Mouse (Mus musculus): Measurements from ENCODE around the gene Klhl8.

Klhl8 gene

GRCm38 (mm10) chr5:103846609-103847008 lies 64.5 kb downstream of the Klhl8 start:
- DNase-seq (ENCODE audit: low read depth, low spot score): no peak

- no peak for DNase-seq (ENCODE audit: low read depth, low spot score)
These were observed 64.9 kb downstream of the Klhl8 start for GRCm38 (mm10) chr5:103846154-103846551.

GRCm38 (mm10) chr5:103845418-103846153 lies 65.5 kb downstream of the Klhl8 start:
- DNase-seq (ENCODE audit: low read depth, low spot score): peak; percentile 19

- DNase-seq (ENCODE audit: low read depth, low spot score): peak; percentile 9
These were observed 67.1 kb downstream of the Klhl8 start for GRCm38 (mm10) chr5:103843938-103844337.

GRCm38 (mm10) chr5:103839265-103839626 lies 71.8 kb downstream of the Klhl8 start:
- DNase-seq (ENCODE audit: low read depth, low spot score): no peak

- DNase-seq (ENCODE audit: low read depth, low spot score): no peak
These were observed 72.4 kb downstream of the Klhl8 start for GRCm38 (mm10) chr5:103838550-103839264.

GRCm38 (mm10) chr5:103836148-103836784 lies 74.8 kb downstream of the Klhl8 start:
- no peak for DNase-seq (ENCODE audit: low read depth, low spot score)

GRCm38 (mm10) chr5:103835471-103836147 lies 75.5 kb downstream of the Klhl8 start:
- no peak for DNase-seq (ENCODE audit: low read depth, low spot score)

- no peak for DNase-seq (ENCODE audit: low read depth, low spot score)
These were observed 80.2 kb downstream of the Klhl8 start for GRCm38 (mm10) chr5:103830886-103831285.

GRCm38 (mm10) chr5:103829158-103829557 lies 81.9 kb downstream of the Klhl8 start:
- DNase-seq (ENCODE audit: low read depth, low spot score): no peak

- no peak for DNase-seq (ENCODE audit: low read depth, low spot score)
These were observed 82.3 kb downstream of the Klhl8 start for GRCm38 (mm10) chr5:103828729-103829128.

GRCm38 (mm10) chr5:103828304-103828703 lies 82.8 kb downstream of the Klhl8 start:
- no peak for DNase-seq (ENCODE audit: low read depth, low spot score)

GRCm38 (mm10) chr5:103822949-103823348 lies 88.1 kb downstream of the Klhl8 start:
- no peak for DNase-seq (ENCODE audit: low read depth, low spot score)

GRCm38 (mm10) chr5:103821500-103822298 lies 89.4 kb downstream of the Klhl8 start:
- no peak for DNase-seq (ENCODE audit: low read depth, low spot score)

- DNase-seq (ENCODE audit: low read depth, low spot score): no peak
These were observed 90.0 kb downstream of the Klhl8 start for GRCm38 (mm10) chr5:103821062-103821461.

- no peak for DNase-seq (ENCODE audit: low read depth, low spot score)
These were observed 91.4 kb downstream of the Klhl8 start for GRCm38 (mm10) chr5:103819674-103820073.

- no peak for DNase-seq (ENCODE audit: low read depth, low spot score)
These were observed 92.5 kb downstream of the Klhl8 start for GRCm38 (mm10) chr5:103818602-103819001.

GRCm38 (mm10) chr5:103817754-103818153 lies 93.3 kb downstream of the Klhl8 start:
- DNase-seq (ENCODE audit: low read depth, low spot score): peak; percentile 72

GRCm38 (mm10) chr5:103816718-103817117 lies 94.3 kb downstream of the Klhl8 start:
- no peak for DNase-seq (ENCODE audit: low read depth, low spot score)

GRCm38 (mm10) chr5:103815249-103815617 lies 95.8 kb downstream of the Klhl8 start:
- DNase-seq (ENCODE audit: low read depth, low spot score): no peak

GRCm38 (mm10) chr5:103814551-103815248 lies 96.4 kb downstream of the Klhl8 start:
- no peak for DNase-seq (ENCODE audit: low read depth, low spot score)

All from embryo, embryonic 11.5 days (tissue).